Mouse (Mus musculus): ENCODE data around the gene Rbfox3. TPM values are rescaled to one million over a fixed set of nuclear protein-coding genes. Genes with fewer than 3 reads are reported as not detected.

The Rbfox3 gene
- polyA plus RNA-seq, 1 experiment, result 0.19 TPM

DNA sequence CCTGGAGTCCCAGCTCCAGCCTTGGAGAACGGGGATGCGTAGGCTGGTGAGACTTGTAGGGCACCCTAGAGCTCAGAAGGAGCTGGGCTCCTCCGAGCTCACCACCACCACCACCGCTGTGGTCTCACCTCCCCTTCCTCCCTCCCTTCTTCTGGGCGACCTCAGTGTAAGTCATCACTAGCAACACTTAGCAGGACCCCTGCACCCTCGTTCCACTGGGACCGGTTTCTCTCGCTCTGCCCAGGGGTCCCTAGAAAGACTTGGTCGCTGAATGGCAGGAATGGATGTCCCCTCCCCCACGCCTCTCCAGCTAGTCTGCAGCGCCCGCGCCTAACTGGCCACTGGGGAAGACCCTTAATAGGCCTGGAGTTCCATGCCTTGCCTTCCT, 1.6 kb downstream of the Rbfox3 start:
- Histone ChIP-seq H3K4me1 (ENCODE audit: control insufficient read depth, insufficient read depth, insufficient read length, low read length) (no peaks in the 10 kb centered on the region), H3K4me3 (ENCODE audit: low read depth, low read length) (no peak overlapping the region), H3K27me3 (ENCODE audit: control insufficient read depth, insufficient read depth, low read length) (peaks cover 41% of the 10 kb centered on the region), H3K27ac (ENCODE audit: insufficient read depth, low read depth, low read length) (no peak overlapping the region), H3K36me3 (ENCODE audit: control insufficient read depth, insufficient read depth, low read length) (no peaks in the 10 kb centered on the region)
- TF ChIP-seq CTCF (IDR thresholded peaks at IDR 0.05; ENCODE audit: extremely low read depth, insufficient read length, insufficient replicate concordance, low read depth, low read length) (no peak), POLR2A (IDR thresholded peaks at IDR 0.05; ENCODE audit: low read depth, low read length) (no peak)
- WGBS, result 8% methylated on average over 12 of the region's 13 CpGs

DNA sequence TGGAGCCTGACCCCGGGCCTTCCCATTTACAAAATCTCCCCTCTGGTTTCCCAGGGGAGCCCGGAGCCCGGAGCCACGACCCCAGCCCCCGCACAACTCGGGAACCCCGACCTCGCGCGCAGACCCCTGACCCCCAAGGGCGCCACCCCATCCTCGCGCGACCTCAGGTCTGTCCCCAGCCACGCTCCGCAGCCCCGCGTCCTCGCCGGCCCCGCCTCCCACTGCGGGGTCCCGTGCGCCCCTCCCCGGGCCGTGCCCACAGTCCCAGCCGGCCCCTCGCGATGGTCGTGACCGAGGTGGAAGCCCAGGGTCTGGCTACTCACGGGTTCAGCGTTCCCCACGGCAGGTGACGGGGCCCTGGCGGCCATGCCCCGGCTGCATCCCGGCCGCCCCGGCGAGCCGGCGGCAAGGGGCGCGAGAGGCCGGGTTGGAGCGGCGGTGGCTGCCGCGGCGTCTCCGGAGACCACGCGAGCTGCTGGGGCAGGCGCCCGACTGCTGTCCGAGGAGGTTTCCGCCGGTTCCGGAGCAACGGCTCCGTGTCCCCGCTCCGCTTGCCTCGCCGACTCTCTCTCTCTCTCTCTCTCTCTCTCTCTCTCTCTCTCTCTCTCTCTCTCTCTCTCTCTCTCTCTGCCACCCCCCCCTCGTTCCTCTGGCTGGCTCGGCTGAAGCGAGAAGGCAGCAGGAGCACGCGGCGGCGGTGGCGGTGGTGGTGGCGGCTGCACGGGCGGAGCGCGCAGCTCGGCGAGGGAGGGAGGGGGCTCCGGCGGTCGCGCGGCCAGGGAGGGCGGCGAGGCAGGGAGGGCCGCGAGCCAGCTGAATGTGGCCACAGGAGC, 2.2 kb downstream of the Rbfox3 start:
- 2% methylated on average over 87 of the region's 90 CpGs for WGBS
- Histone ChIP-seq H3K27me3 (ENCODE audit: control insufficient read depth, insufficient read depth, low read length) (peaks cover 41% of the 10 kb centered on the region), H3K4me3 (ENCODE audit: low read depth, low read length) (no peak overlapping the region), H3K4me1 (ENCODE audit: control insufficient read depth, insufficient read depth, insufficient read length, low read length) (no peaks in the 10 kb centered on the region), H3K36me3 (ENCODE audit: control insufficient read depth, insufficient read depth, low read length) (no peaks in the 10 kb centered on the region), H3K27ac (ENCODE audit: insufficient read depth, low read depth, low read length) (no peak overlapping the region)
- no peak for TF ChIP-seq POLR2A (IDR thresholded peaks at IDR 0.05; ENCODE audit: low read depth, low read length)

DNA sequence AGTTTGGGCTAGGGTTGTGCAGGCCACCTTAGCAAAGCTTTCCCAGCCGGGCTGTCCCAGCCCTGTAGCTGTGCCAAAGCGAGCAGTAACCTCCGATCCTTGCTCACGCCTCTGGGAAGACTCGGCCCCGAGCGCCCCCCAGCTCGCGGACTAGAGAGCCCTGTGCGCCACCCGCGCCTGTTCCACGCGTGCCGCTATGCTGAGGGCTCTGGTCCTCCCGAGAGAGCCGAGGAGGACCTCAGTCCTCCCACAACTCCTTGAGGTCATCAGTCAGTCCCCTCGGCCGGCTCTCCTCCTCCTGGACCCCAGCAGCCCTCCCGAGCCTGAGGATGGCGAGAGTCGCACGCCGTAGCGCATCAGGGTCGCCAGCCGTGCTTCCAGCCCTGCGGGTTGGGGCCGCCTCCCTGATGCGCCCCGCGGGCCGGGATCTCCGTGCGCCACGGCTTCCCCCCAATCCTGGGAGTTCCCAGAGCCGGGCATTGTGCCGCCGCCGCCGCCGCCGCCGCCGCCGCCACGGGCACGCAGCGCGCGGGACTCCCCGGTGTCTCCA, 2.9 kb downstream of the Rbfox3 start:
- no peaks in the 10 kb centered on the region for H3K4me1 ChIP-seq (ENCODE audit: control insufficient read depth, insufficient read depth, insufficient read length, low read length)
- no peak overlapping the region for H3K27ac ChIP-seq (ENCODE audit: insufficient read depth, low read depth, low read length)
- H3K36me3 ChIP-seq (ENCODE audit: control insufficient read depth, insufficient read depth, low read length), result no peaks in the 10 kb centered on the region
- no peak overlapping the region for H3K4me3 ChIP-seq (ENCODE audit: low read depth, low read length)
- H3K27me3 ChIP-seq (ENCODE audit: control insufficient read depth, insufficient read depth, low read length), result peaks cover 41% of the 10 kb centered on the region
- 5% methylated on average over 51 of the region's 52 CpGs for WGBS
- TF ChIP-seq POLR2A (IDR thresholded peaks at IDR 0.05; ENCODE audit: low read depth, low read length) (no peak), CTCF (IDR thresholded peaks at IDR 0.05; ENCODE audit: extremely low read depth, insufficient read length, insufficient replicate concordance, low read depth, low read length) (no peak)

DNA sequence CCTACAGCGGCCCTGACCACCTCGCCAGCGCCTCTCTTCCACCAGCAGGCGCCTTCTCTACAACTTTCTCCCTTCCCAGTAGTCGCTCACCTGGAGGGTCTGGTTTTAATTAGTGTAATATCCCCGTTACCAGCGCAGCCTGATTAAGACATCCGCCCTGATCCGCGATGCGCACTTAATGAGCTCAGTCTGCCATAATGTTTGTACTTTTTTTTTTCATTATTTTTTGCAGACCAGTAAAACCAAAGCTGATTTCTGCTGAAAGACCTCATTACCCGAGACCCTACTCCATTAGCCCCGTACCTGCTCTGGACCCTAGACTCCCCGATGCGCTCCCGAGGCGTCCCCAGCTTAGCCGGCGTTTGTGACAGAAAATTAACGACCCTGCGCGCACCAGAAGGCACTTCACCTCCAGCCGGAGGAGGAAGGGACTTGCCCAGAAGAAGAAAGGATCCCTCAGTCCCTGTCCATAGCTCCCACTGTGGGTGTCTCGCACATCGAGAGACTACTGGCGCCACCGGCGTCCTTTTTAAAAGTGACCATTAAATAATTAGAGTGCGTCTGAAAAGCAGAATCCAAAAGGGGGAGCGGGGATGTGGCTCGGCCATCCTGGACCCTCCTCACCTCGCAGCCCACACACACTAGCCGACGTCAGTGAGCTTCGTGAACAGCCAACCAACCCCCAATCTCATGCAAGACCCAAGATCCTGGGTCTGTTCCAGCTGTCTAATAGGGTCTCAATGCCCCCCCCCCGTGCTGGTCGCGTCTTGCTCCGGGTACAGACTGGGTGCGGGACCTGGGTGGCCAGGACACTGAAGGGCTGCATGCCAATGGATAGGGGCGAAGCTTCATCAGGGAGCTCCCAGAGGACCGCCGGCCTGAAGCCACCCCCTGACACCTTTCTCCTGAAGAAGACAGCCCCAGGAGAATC, 3.7 kb downstream of the Rbfox3 start:
- no peak overlapping the region for H3K4me3 ChIP-seq (ENCODE audit: low read depth, low read length)
- H3K27ac ChIP-seq (ENCODE audit: insufficient read depth, low read depth, low read length), result no peak overlapping the region
- peaks cover 41% of the 10 kb centered on the region for H3K27me3 ChIP-seq (ENCODE audit: control insufficient read depth, insufficient read depth, low read length)
- 10% methylated on average over 43 of the region's 43 CpGs for WGBS
- no peaks in the 10 kb centered on the region for H3K36me3 ChIP-seq (ENCODE audit: control insufficient read depth, insufficient read depth, low read length)
- no peak for TF ChIP-seq POLR2A (IDR thresholded peaks at IDR 0.05; ENCODE audit: low read depth, low read length)
- no peak for TF ChIP-seq CTCF (IDR thresholded peaks at IDR 0.05; ENCODE audit: extremely low read depth, insufficient read length, insufficient replicate concordance, low read depth, low read length)
- H3K4me1 ChIP-seq (ENCODE audit: control insufficient read depth, insufficient read depth, insufficient read length, low read length), result no peaks in the 10 kb centered on the region

DNA sequence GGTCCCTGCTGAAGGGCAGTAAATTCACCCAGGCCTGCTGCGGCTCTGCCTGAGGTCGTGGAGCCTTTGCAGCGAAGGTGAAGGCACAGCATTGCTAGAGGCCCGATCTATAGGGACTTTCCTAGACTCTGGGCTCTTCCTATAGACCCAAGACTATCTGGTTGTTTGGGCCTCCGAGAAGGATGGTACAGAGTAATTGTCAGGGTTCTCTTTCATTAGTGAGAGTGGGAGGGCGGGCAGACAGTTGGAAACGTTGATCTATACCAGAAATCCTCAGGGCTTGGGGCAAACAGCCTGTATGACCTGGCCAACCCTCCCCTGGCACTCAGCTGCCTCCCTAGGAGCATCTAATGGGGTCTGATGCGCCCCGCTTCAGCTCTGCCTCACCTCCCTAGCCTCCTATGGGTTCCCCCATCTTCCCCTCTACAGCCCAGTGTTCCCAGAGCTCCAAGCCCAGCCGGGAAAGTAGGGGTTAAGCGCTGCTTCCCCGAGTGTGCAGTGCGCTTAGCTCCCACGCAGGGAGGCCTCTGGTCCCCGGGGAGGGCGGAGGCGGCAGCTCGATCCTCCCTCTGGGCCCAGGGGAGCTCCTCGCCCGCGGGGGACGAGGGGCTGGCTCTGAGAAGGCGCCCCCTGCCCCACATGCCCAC, 4.5 kb downstream of the Rbfox3 start:
- H3K36me3 ChIP-seq (ENCODE audit: control insufficient read depth, insufficient read depth, low read length), result no peaks in the 10 kb centered on the region
- WGBS, result 14% methylated on average over 23 of the region's 23 CpGs
- no peak for TF ChIP-seq CTCF (IDR thresholded peaks at IDR 0.05; ENCODE audit: extremely low read depth, insufficient read length, insufficient replicate concordance, low read depth, low read length)
- TF ChIP-seq POLR2A (IDR thresholded peaks at IDR 0.05; ENCODE audit: low read depth, low read length), result no peak
- no peaks in the 10 kb centered on the region for H3K4me1 ChIP-seq (ENCODE audit: control insufficient read depth, insufficient read depth, insufficient read length, low read length)
- H3K27ac ChIP-seq (ENCODE audit: insufficient read depth, low read depth, low read length), result no peak overlapping the region
- H3K4me3 ChIP-seq (ENCODE audit: low read depth, low read length), result no peak overlapping the region
- H3K27me3 ChIP-seq (ENCODE audit: control insufficient read depth, insufficient read depth, low read length), result peaks cover 41% of the 10 kb centered on the region

DNA sequence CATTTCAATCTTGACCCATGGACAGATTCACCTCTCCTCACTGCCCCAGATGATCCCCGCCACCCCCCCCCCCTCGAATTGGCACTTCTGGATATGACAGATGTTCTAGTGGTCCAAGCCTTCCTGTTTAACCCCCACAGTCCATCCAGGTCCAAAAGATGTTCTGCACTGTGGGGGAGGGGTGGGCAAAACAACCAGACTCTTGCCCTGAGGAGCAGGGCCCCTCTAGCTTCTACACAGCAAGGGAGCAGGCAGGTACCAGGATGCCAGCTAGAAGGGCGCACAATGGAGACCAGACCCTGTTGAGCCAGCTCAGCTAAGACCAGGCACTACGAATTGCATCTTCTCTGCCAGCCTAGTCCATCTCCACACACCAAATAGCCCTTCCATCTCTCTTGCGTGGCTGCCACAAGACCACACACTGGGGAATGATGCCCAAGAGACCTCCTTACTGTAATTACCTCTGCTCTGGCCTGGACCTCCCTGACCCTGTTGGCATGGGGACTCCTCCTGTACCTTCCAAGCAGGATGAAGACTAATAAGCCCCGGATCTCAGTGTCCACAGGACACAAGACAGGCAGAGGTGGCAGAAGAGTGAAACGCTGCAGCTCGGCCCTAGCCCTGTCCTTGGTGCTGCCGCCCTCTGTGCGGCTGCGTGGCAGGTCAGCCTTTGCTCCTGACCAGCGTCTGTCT, 5.1 kb downstream of the Rbfox3 start:
- Histone ChIP-seq H3K27ac (ENCODE audit: insufficient read depth, low read depth, low read length) (no peak overlapping the region), H3K27me3 (ENCODE audit: control insufficient read depth, insufficient read depth, low read length) (peaks cover 41% of the 10 kb centered on the region), H3K4me3 (ENCODE audit: low read depth, low read length) (no peak overlapping the region), H3K4me1 (ENCODE audit: control insufficient read depth, insufficient read depth, insufficient read length, low read length) (no peaks in the 10 kb centered on the region), H3K36me3 (ENCODE audit: control insufficient read depth, insufficient read depth, low read length) (no peaks in the 10 kb centered on the region)
- TF ChIP-seq POLR2A (IDR thresholded peaks at IDR 0.05; ENCODE audit: low read depth, low read length) (no peak), CTCF (IDR thresholded peaks at IDR 0.05; ENCODE audit: extremely low read depth, insufficient read length, insufficient replicate concordance, low read depth, low read length) (no peak)
- 23% methylated on average over 12 of the region's 12 CpGs for WGBS

Measured in small intestine, adult 2 months (tissue).